Mouse (Mus musculus) hindbrain, embryonic 13.5 days (tissue): Measurements from ENCODE around the gene Vmn1r4. TPM values are rescaled to one million over a fixed set of nuclear protein-coding genes. Genes with fewer than 3 reads are reported as not detected.
A peak's percentile ranks its signal among the peaks of the same experiment; 100 is the strongest.

Experiments
- ATAC-seq: fragments of 200-750 bp; cut with Nextera tagmentation; 2 replicates; pipeline ENCODE4 v1.8.0; 2017; ENCODE audit warnings: moderate TSS enrichment; ENCODE audit not compliant: low FRiP score
- H3K27ac ChIP-seq: fragments of 300-500 bp; sonication (generic); 2 replicates; pipeline ENCODE4 v1.5.1; 2015; ENCODE audit warnings: inconsistent platforms, mild to moderate bottlenecking, moderate library complexity
- H3K27me3 ChIP-seq: fragments of 300-500 bp; sonication (generic); 2 replicates; pipeline ENCODE4 v1.6.1; 2015; ENCODE audit warnings: mild to moderate bottlenecking, inconsistent platforms
- H3K36me3 ChIP-seq: fragments of 300-500 bp; sonication (generic); 2 replicates; pipeline ENCODE4 v1.6.1; 2015; ENCODE audit warnings: mild to moderate bottlenecking, inconsistent platforms
- H3K4me1 ChIP-seq: fragments of 300-500 bp; sonication (generic); replicated peaks from 2 replicates; pipeline ENCODE4 v1.6.1; 2015; ENCODE audit warnings: inconsistent platforms
- H3K4me2 ChIP-seq: fragments of 300-500 bp; sonication (generic); 2 replicates; pipeline ENCODE4 v1.6.1; 2015; ENCODE audit warnings: inconsistent platforms, mild to moderate bottlenecking, moderate library complexity
- H3K4me3 ChIP-seq: fragments of 300-500 bp; sonication (generic); 2 replicates; pipeline ENCODE4 v1.5.1; 2015; ENCODE audit warnings: mild to moderate bottlenecking, inconsistent platforms
- H3K9ac ChIP-seq: fragments of 300-500 bp; sonication (generic); 2 replicates; pipeline ENCODE4 v1.6.1; 2015; ENCODE audit warnings: mild to moderate bottlenecking, inconsistent platforms
- H3K9me3 ChIP-seq: fragments of 300-500 bp; sonication (generic); 2 replicates; pipeline ENCODE4 v1.6.1; 2016; ENCODE audit warnings: inconsistent platforms
- WGBS: fragments of 180-500 bp; shearing (Covaris S2); methylation state at CpG from one replicate; pipeline ENCODE4 v1.1.7; 2015; 5-methylcytosine and 5-hydroxymethylcytosine counted together
- polyA plus RNA-seq: library from polyadenylated mRNA; unstranded; fragments of >200 nt; fragmentation: Nextera tagmentation; extraction: Ambion mirVana; gene quantifications from 2 replicates; pipeline ENCODE4 v1.2.1, GENCODE M21; 2015

Gene Vmn1r4
- 0.44 and 0.65 TPM in 2 replicates for polyA plus RNA-seq

DNA sequence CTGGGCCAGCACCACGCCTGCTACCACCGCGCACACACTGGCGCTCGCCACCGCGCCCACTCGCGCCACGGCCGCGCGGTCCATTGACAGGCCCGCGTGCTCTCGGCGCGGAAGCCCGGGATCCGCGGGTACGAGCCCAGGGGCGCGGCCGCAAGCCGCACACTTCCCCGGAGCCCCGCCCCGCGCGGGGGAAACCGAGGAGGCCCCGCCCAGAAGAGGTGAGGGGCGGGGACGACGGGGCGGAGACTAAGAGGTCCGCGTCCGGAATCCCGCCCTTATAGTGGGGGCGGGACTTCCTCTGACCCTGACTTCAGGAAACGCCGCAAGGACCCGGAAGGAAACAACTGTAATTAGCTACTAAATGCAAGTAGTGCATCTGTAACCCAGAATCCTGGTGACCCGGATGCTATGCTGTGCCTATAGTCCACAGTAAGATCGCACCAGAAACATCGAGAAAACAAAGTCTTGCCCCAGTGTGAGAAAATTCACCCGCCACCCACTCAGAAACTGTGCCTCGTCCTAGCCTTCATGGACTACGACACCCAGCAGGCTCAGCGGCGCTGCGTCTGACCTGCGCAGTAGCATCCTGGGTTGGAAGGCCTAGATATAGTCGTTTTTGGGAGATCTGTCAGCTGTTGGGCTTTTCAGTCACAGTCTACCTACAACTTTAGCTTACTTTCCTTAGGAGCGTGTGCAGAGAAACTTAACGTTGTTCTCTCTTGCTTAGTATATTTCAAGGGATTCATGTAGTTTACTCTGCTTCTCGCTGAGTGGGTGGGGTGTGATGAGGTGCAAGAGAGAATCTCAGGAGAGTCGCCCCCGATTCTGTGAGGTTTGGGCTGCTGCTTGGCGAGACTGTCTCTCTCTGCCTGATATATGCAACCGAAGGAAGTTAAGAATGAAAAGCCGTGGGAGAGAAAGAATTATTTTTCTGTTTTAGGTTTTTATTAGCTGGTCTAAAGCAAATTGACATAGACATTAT is at the start of gene Vmn1r4, which contains the start of gene Nt5c3:
Gene Vmn1r4 (plus strand): TSS at position 290 of the 982 bp plus-strand sequence.
Gene Nt5c3 (minus strand): TSS at position 207 of the 982 bp plus-strand sequence.
- H3K9ac ChIP-seq, result peak within 1 kb of the TSS; percentile 86
- peak within 1 kb of the TSS; percentile 93 for H3K27ac ChIP-seq
- WGBS, result 3% methylated on average over 64 of the region's 64 CpGs
- peak within 1 kb of the TSS; percentile 68 for H3K4me3 ChIP-seq
- peak; percentile 98 for ATAC-seq
- peaks cover 14% of the 10 kb centered on the region for H3K4me1 ChIP-seq
- H3K36me3 ChIP-seq, result no peaks in the 10 kb centered on the region
- H3K9me3 ChIP-seq, result no peaks in the 10 kb centered on the region
- H3K27me3 ChIP-seq, result 0 out of 2 replicates have a peak, but pooled peaks cover 6% of the 10 kb centered on the region
- peak within 1 kb of the TSS; percentile 63 for H3K4me2 ChIP-seq

DNA sequence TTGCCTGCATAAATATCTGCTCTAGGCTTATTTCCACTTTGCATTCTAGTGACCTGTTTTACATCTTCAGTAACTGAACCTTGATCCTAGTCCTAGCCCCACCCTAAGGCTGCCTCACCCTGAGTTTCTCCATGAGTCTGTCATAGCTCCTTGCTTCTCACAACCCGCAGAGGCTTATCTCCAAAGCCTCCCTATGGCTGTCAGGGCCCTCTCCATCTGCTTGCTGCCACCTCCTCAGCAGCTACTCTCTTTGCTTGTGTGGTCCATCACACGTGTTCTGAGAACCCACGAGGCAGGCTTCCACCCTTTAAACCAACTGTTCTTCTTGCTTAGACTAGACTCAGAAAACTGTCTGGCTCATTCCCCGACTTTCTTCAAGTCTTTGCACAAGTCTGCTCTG is 46.9 kb upstream of the Vmn1r4 start:
- Histone ChIP-seq H3K4me3 (no peak overlapping the region), H3K36me3 (peaks cover 19% of the 10 kb centered on the region), H3K27ac (no peak overlapping the region), H3K9ac (no peak overlapping the region), H3K4me1 (no peaks in the 10 kb centered on the region), H3K27me3 (no peaks in the 10 kb centered on the region), H3K9me3 (no peaks in the 10 kb centered on the region), H3K4me2 (no peak overlapping the region)
- no peak for ATAC-seq
- WGBS, result 88% methylated on average over 4 of the region's 4 CpGs

DNA sequence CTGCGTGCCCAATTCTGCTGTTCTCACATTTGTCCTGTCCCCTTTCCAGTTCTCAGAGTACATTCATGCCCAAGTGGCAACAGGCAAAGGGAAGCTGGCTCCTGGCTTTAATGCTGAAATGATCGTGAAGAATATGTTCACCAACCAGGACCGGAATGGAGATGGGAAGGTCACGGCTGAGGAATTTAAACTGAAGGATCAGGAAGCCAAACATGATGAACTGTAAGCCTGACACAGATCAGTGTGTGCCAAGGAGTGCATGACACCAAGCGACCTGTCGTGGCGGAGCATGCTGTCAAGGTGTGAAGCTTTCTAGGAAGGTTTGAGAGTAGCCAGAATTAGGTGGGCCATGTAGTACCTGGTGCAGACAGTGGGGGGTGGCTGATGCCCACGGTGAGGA is 45.8 kb upstream of the Vmn1r4 start:
- Histone ChIP-seq H3K27ac (no peak overlapping the region), H3K36me3 (peaks cover 26% of the 10 kb centered on the region), H3K9me3 (no peaks in the 10 kb centered on the region), H3K27me3 (no peaks in the 10 kb centered on the region), H3K4me1 (no peaks in the 10 kb centered on the region), H3K4me2 (no peak overlapping the region), H3K4me3 (no peak overlapping the region), H3K9ac (no peak overlapping the region)
- WGBS, result 94% methylated on average over 8 of the region's 8 CpGs
- no peak for ATAC-seq

DNA sequence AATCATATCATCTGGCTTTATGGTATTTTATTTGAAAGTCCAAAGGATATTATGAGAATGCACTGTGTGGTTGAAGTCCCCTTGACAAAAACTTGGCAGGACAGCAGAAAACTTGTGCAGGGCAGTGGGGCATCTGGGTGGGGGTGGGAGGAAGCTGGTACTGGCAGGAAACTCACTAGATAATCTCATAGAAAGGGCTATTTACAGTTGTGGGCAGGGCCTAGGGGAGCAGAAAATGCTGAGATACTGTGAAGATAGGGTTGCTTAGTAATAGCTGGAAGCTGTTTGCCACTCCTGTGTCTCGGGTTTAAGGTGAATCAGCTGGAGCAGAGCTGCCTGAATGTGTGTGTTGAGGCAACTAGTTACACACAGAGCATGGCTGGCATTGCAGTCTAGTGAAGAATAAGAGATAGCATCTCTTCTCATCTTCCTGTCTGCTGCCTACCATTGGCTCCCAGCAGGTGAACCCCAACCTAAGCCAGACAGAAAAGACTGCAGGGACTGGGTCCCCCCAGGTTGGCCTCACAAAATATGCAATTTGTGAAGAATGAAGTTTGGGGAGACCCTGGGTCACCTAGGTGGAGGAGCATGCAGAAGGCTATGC is 44.4 kb upstream of the Vmn1r4 start:
- no peak for ATAC-seq

DNA sequence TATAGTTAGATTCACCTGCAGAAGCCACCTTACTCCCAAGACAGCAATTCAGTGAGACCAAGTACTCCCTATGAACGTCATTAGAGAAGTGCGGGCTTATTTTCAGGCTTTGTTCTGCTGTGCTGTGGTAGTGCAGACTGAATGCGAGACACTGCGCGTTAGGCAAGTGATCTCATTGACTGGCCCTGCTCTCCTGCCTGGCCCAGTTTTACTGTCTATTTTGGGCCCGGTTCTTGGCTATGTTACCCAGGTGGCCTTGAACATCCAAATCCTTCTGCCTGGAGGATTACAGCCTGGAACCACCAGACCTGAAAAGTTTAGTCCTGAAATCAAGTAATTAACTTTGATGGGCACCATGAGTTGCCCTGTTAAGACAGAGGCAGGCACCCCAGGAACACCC is 35.3 kb upstream of the Vmn1r4 start:
- Histone ChIP-seq H3K27me3 (no peaks in the 10 kb centered on the region), H3K9me3 (no peaks in the 10 kb centered on the region), H3K36me3 (peaks cover 60% of the 10 kb centered on the region), H3K9ac (no peak overlapping the region), H3K4me2 (no peak overlapping the region), H3K27ac (no peak overlapping the region), H3K4me1 (no peaks in the 10 kb centered on the region), H3K4me3 (no peak overlapping the region)
- WGBS, result 92% methylated on average over 6 of the region's 6 CpGs
- ATAC-seq, result no peak

More for the DNA sequence above, 44.4 kb upstream of the Vmn1r4 start:
- 89% methylated on average over 1 of the region's 1 CpGs for WGBS
- Histone ChIP-seq H3K4me2 (no peak overlapping the region), H3K36me3 (peaks cover 37% of the 10 kb centered on the region), H3K4me3 (no peak overlapping the region), H3K4me1 (no peaks in the 10 kb centered on the region), H3K9ac (no peak overlapping the region), H3K9me3 (no peaks in the 10 kb centered on the region), H3K27me3 (no peaks in the 10 kb centered on the region), H3K27ac (no peak overlapping the region)

DNA sequence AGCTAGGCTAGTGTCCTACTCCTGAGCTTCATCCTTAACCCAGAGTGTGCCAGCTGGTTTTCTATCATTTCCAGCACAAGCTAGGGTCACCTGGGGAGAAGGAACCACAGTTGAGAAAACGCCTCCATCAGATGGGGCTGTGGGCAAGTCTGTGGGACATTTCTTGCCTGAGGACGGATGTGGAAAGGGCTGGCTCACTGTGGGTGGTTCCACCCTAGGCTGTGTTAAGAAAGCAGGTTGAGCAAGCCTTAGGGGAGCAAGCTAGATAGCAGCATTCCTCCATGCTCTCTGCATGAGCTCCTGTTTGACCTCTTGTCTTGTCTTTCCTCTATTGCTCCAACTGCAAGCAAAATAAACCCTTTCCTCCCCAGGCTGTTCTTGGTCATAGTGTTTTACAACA is 33.1 kb upstream of the Vmn1r4 start:
- Histone ChIP-seq H3K36me3 (peaks cover 48% of the 10 kb centered on the region), H3K9me3 (no peaks in the 10 kb centered on the region), H3K4me3 (no peak overlapping the region), H3K9ac (no peak overlapping the region), H3K27me3 (no peaks in the 10 kb centered on the region), H3K4me2 (no peak overlapping the region), H3K27ac (no peak overlapping the region), H3K4me1 (no peaks in the 10 kb centered on the region)
- 87% methylated on average over 2 of the region's 2 CpGs for WGBS
- no peak for ATAC-seq

DNA sequence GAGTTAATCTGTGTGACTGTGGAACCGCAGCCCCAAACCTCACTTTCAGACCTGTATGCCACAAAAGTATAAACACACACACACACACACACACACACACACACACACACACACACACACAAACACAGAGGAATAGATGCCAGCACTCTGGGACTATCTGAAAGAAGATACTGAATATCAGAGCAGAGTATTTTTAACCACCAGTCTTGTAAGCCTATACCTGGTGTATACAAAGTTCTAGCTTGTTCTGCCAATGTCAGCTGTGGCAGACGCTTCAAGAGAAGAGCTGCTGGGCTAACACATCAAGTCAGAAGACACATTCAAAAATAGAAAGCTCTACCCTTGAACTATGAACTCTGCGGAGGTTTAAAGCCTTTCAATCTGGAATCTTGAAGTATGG is 24.2 kb upstream of the Vmn1r4 start:
- Histone ChIP-seq H3K36me3 (no peaks in the 10 kb centered on the region), H3K27me3 (no peaks in the 10 kb centered on the region)
- 92% methylated on average over 3 of the region's 3 CpGs for WGBS

DNA sequence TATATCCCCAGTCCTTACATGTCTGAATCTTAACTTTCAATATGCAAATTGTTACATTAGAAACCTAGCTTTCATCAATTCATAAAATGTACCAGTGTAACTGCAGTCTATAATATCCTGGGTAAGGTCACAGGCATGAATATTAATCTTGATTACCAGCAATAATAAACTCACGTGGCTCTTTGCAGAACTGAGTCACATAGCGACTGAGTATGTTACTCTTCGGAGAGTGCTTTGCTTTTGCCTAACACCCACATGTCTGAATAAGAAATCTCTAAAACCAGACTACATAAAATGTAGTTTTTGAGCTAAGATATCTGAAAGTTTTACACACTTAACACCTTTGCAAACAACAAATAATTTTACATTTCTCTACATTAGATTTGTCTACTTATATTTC is 22.5 kb upstream of the Vmn1r4 start:
- H3K9ac ChIP-seq, result no peak overlapping the region
- H3K27ac ChIP-seq, result no peak overlapping the region
- ATAC-seq, result no peak
- 65% methylated on average over 3 of the region's 3 CpGs for WGBS
- peaks cover 30% of the 10 kb centered on the region for H3K4me1 ChIP-seq
- H3K4me2 ChIP-seq, result no peak overlapping the region
- no peaks in the 10 kb centered on the region for H3K27me3 ChIP-seq
- no peaks in the 10 kb centered on the region for H3K9me3 ChIP-seq
- no peaks in the 10 kb centered on the region for H3K36me3 ChIP-seq
- H3K4me3 ChIP-seq, result no peak overlapping the region

More for the DNA sequence above, 24.2 kb upstream of the Vmn1r4 start:
- Histone ChIP-seq H3K4me2 (no peak overlapping the region), H3K27ac (no peak overlapping the region), H3K9ac (no peak overlapping the region), H3K4me1 (peaks cover 23% of the 10 kb centered on the region), H3K9me3 (no peaks in the 10 kb centered on the region), H3K4me3 (no peak overlapping the region)
- no peak for ATAC-seq

DNA sequence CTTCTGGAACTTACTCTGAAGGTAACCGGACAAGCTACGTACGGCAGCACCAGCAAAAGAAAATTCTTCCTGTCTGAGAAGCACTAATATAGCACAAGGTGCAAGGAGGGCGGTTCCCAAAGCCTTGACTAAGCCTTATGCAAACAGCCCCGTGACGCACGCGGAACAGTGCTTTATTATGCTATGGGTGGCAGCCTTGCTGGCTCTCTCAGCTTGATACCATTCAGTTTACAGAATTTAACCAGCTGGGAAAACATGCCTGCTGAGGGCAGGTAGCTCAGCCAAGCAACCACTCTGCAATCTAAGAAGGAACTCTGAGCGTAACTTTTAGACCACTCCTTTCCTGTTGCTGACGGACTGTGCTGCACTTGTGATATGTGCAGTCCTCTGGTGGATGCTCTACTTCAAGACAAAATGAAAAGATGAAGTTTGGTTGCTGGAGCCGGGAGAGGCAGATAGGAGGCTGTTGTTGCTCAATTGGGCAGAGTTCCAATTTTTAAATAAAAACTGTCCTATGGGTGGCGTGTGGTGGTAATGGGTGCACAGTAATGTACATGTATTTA is 21.9 kb upstream of the Vmn1r4 start:
- no peak overlapping the region for H3K4me3 ChIP-seq
- H3K4me2 ChIP-seq, result no peak overlapping the region
- H3K27me3 ChIP-seq, result no peaks in the 10 kb centered on the region
- H3K9me3 ChIP-seq, result no peaks in the 10 kb centered on the region
- no peak overlapping the region for H3K27ac ChIP-seq
- peaks cover 31% of the 10 kb centered on the region for H3K4me1 ChIP-seq
- H3K9ac ChIP-seq, result no peak overlapping the region
- 37% methylated on average over 12 of the region's 12 CpGs for WGBS
- H3K36me3 ChIP-seq, result no peaks in the 10 kb centered on the region
- no peak for ATAC-seq

DNA sequence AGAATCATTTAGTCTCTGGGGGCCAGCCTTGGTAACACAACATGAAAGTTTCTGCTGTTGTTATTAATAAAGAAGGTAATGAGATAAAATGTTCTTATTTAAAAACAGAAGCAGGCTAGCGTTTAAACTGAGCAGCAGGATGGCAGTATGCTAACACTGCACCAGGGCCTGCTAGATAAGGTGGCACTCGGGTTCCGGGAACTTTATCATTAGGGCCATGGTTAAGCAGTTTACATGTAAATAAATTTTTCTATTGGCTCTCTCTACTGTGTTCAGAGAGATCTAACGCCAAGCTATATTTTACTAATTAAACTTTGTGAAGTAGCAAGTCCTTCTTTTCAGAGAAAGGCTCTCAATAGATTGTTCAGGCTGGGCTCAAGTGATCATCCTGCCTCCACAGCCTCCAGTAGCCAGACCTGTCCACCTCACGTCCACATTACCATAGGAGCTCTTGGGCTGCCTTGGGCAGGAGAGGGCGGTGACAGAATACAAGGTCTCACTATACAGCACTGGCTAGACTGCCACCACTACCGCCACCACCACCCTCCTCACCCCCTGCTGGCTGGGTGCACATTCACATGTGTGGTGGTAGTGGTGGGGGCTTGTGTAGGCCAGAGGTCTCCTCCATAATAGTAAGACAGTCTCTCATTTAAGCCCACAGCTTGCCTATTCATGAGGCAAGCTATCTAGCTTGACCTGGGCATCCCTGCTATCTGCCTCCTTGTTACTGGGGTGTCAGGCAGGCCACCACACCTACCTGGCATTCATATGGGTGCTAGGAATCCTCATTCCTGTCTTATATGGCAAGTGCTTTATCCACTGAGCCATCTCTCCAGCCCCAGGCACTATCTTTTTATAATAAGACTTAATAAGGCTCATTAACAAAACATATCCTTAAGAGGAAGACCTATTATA is 21.0 kb upstream of the Vmn1r4 start:
- 83% methylated on average over 7 of the region's 7 CpGs for WGBS

DNA sequence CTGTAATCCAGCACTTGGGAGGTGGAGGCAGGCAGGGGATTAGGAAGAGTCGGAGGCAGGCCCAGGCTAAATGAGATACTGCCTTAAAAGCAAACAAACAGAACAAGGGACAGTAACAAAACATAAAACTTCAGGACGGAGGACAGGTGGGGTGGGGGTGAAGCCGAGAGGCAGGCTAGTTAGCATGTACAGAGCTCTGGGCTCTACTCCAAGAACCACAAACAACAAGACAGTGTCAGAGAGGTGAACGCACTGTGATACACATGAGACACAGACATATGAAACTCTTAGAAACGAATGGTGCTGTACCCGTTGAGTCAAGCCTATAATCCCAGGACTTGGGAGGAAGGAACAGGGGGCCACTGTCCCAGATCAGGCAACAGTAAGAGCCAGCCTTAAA is 20.0 kb upstream of the Vmn1r4 start:
- Histone ChIP-seq H3K36me3 (no peaks in the 10 kb centered on the region), H3K27me3 (no peaks in the 10 kb centered on the region), H3K4me3 (no peak overlapping the region), H3K4me2 (no peak overlapping the region), H3K4me1 (peaks cover 34% of the 10 kb centered on the region), H3K27ac (no peak overlapping the region; the same call in 1 of the 2 replicates), H3K9me3 (no peaks in the 10 kb centered on the region), H3K9ac (no peak overlapping the region)
- WGBS, result 64% methylated on average over 6 of the region's 6 CpGs
- no peak for ATAC-seq

More for the DNA sequence above, 21.0 kb upstream of the Vmn1r4 start:
- Histone ChIP-seq H3K36me3 (no peaks in the 10 kb centered on the region), H3K9me3 (no peaks in the 10 kb centered on the region), H3K4me3 (no peak overlapping the region), H3K4me2 (no peak overlapping the region), H3K9ac (no peak overlapping the region), H3K27me3 (no peaks in the 10 kb centered on the region), H3K27ac (no peak overlapping the region), H3K4me1 (peaks cover 34% of the 10 kb centered on the region)
- ATAC-seq, result peak; percentile 34; the same call in 1 of the 2 replicates
